Mouse (Mus musculus) thymus, postnatal 25 days (tissue): ENCODE measurements around the gene Tceal5.
"Not testable (repeated sequence)": the region's sequence is repeated elsewhere in the genome, so short reads cannot be mapped to it uniquely, and the experiment has no call there.

Experiments used
- DNase-seq: peaks from one replicate; pipeline ENCODE4 v3.0.0; 2022

Gene Tceal5

GRCm38 (mm10) chrX:136203664-136204066, at the start of gene Tceal5:
Tceal5 (minus strand) TSS chrX:136203876.
- DNase-seq = no peak

- no peak for DNase-seq
These were observed 48.5 kb upstream of the Tceal5 start for GRCm38 (mm10) chrX:136252023-136252729.

- no peak for DNase-seq
These were observed 46.0 kb upstream of the Tceal5 start for GRCm38 (mm10) chrX:136249671-136250070.

- no peak for DNase-seq
These were observed 45.1 kb upstream of the Tceal5 start for GRCm38 (mm10) chrX:136248811-136249210.

- DNase-seq = peak; percentile 11
These were observed 41.9 kb upstream of the Tceal5 start for GRCm38 (mm10) chrX:136245521-136246071.

GRCm38 (mm10) chrX:136244574-136245229, 41.0 kb upstream of the Tceal5 start, which contains the start of gene Tceal9:
Tceal9 (plus strand) TSS chrX:136245079.
- peak; percentile 52 for DNase-seq

GRCm38 (mm10) chrX:136243181-136243580, 39.5 kb upstream of the Tceal5 start:
- no peak for DNase-seq

- DNase-seq = peak; percentile 23
These were observed 34.4 kb upstream of the Tceal5 start for GRCm38 (mm10) chrX:136238118-136238517.

GRCm38 (mm10) chrX:136227768-136228167, 24.1 kb upstream of the Tceal5 start:
- DNase-seq = no peak

- no peak for DNase-seq
These were observed 20.0 kb upstream of the Tceal5 start for GRCm38 (mm10) chrX:136223714-136224113.

GRCm38 (mm10) chrX:136216303-136216702, 12.6 kb upstream of the Tceal5 start:
- no peak for DNase-seq

GRCm38 (mm10) chrX:136214729-136215677, 11.3 kb upstream of the Tceal5 start, which contains the start of the genes Tceal7 and Bex1:
Tceal7 (plus strand) TSS chrX:136214779.
Bex1 (minus strand) TSS chrX:136215513.
- DNase-seq = not testable (repeated sequence)

GRCm38 (mm10) chrX:136213396-136213795, 9.7 kb upstream of the Tceal5 start:
- no peak for DNase-seq

GRCm38 (mm10) chrX:136204406-136204805, 730 bp upstream of the Tceal5 start:
- no peak for DNase-seq

- DNase-seq = no peak
These were observed 419 bp downstream of the Tceal5 start for GRCm38 (mm10) chrX:136203257-136203656.

GRCm38 (mm10) chrX:136196873-136197272, 6.8 kb downstream of the Tceal5 start:
- peak; percentile 48 for DNase-seq

- no peak for DNase-seq
These were observed 8.3 kb downstream of the Tceal5 start for GRCm38 (mm10) chrX:136195193-136195944.

GRCm38 (mm10) chrX:136183107-136183506, 20.6 kb downstream of the Tceal5 start:
- no peak for DNase-seq

GRCm38 (mm10) chrX:136180897-136181553, 22.7 kb downstream of the Tceal5 start:
- peak; percentile 25 for DNase-seq

- DNase-seq = no peak
These were observed 30.9 kb downstream of the Tceal5 start for GRCm38 (mm10) chrX:136172786-136173185.

GRCm38 (mm10) chrX:136172118-136172551, 31.5 kb downstream of the Tceal5 start, which contains the start of gene Tceal8:
Tceal8 (minus strand) TSS chrX:136172342.
- DNase-seq = peak; percentile 20
